Mouse (Mus musculus) megakaryocyte progenitor cell, adult 5-6 weeks (primary cell): ENCODE measurements around the gene Srrm4. TPM values are rescaled to one million over a fixed set of nuclear protein-coding genes. Genes with fewer than 3 reads are reported as not detected.
A peak's percentile ranks its signal among the peaks of the same experiment; 100 is the strongest.

Source experiments
- ATAC-seq: replicated peaks from 2 replicates; pipeline ENCODE4 v1.8.0; 2016; ENCODE audit warnings: mild to moderate bottlenecking, moderate TSS enrichment, inconsistent platforms; ENCODE audit not compliant: poor library complexity
- total RNA-seq, 2 experiments: library from RNA; stranded (forward) in 1 of 2; stranded (reverse) in 1 of 2; fragments of 157-497, 149-512 nt in 1 of 2; fragments of 200-1000 nt in 1 of 2; gene quantifications; 2 replicates each; pipeline versions ENCODE4 v1.2.3 to v1.2.4; 2015 to 2017

Gene Srrm4
- total RNA-seq, 2 experiments from 2014 or later, result not detected

GRCm38 (mm10) chr5:116553868-116554267 lies 37.7 kb downstream of the Srrm4 start:
- ATAC-seq, result no peak

DNA sequence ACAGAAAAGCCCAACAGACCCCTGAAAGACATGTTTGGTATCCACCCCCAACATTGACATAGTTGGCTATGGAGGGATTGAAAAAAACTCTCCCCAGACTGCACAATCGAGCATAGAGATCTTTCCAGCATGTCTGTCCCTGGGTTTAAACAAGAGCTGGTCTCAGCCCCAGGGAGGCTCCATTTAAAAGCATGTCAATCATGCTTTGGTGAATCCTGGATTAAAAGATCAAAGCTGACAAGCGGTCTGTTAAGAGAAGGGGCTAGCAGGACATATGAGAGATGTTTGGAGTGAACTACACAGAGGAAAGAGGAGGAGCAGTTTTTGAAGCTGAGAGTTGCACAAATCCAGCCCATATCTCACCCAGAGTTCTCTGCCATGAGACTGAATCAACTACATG lies 38.5 kb downstream of the Srrm4 start:
- no peak for ATAC-seq

GRCm38 (mm10) chr5:116552584-116552983 lies 39.0 kb downstream of the Srrm4 start:
- ATAC-seq, result no peak

DNA sequence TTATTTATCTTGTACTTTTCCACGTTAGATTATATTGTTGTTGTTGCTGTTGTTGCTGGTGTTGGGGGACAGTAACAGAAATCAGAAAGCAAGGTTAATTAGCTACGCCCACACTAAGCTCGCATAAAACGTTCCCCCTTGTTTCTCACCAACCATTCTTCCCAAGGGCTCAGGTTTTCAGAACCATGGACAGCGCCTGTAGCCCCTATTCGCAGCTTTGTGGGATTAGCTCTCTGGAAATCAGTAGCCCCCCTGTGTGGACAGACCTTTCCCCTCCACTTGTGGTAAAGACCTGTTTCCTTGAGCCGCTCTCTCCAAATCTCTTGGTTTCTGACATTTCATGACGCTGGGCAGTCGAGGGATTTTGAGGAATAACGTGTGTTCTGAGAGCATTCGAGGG lies 45.9 kb downstream of the Srrm4 start:
- no peak for ATAC-seq

- no peak for ATAC-seq
Measured at GRCm38 (mm10) chr5:116542317-116542716, 49.3 kb downstream of the Srrm4 start.

DNA sequence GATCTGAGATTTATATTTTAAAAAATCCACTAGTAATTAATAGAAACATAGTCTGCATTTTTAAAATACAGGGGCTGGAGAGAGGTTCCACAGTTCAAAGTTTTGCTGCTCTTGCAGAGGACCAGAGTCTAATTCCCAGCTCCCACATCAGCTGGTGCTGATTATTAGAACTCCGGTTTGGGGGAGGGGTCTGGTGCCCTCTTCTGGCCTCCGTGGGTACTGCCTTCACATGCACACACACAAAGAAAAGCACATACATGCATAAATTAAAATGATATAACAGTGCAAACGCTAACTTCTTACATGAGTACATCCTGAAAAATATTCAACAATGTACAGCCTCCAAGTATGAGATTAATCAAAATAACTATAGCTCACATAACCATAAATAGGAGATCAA lies 50.5 kb downstream of the Srrm4 start:
- ATAC-seq, result no peak

DNA sequence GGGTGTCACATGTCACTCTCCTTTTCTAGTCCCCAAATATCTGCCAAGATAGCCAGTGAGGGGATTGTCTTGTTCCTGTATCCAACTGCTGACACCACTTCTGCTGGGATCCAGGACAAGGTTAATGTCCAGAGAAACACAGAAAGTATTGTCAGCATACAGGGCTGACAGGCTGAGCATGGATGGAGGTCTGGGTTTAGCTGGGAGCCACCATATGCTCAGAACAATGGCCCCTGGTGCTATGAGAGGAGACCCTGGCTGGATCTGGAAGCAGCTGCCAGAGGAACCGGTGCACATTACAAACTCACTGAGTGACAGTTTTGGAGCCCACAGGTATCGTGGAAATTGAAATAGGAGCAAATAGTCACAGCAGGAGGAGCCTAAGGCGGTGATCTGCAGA lies 52.3 kb downstream of the Srrm4 start:
- ATAC-seq, result no peak

DNA sequence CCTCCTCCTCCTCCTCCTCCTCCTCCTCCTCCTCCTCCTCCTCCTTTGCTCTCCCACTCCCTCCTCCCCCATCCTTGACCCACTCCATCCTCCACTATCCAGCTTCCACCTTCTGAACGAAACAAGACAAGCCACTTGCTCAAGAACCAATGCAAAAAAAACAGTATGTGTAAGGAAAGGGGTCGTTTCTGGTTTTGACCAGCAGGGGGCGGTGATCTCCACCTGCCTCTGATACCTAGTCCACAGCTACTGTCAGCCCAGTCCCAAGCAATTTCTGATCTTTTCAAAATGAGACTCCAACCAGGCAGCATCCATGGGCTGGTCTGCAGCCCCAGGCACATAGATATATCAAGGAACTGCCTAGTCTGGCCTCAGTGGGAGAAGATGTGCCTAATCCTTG lies 53.1 kb downstream of the Srrm4 start:
- ATAC-seq, result no peak

- ATAC-seq, result no peak
Measured at GRCm38 (mm10) chr5:116526324-116526723, 65.3 kb downstream of the Srrm4 start.

DNA sequence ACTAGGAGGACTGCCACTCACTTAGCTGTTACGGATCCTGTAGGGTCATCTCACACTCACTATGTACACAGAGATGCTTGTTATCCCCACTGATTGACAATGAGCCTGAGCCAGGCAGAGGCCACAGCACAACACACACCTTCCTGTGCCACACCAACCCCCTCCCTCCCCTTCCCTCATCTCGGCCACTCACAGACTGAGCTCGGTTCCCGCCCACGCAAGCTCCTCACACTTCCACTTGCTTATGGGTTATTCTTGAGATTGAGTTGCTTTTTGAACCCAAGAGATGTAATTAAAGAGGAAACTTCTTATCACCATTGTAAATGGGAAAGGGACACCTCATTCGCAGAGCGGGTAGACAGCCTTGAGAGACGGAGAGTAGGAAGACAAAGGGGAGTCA lies 66.3 kb downstream of the Srrm4 start:
- no peak for ATAC-seq

GRCm38 (mm10) chr5:116523553-116523952 lies 68.1 kb downstream of the Srrm4 start:
- no peak for ATAC-seq

DNA sequence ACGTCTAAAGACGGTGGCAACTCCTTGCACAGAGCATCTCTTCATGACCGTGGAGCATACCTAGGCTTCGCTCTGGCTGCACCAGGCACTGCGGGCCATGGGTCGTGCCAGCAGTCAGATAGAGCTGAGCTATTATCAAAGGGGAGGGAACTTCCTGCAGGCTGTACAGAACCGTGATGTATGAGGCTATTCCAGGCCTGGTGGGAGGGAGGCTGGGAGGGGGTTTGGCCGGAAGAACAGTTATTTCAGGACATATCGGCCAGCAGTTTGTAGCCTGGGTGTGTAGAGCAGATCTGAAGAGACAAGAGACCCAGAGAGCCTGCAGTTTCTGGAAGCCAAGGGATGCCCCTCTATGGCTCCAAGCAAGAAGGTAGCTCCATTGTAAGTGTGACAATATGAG lies 68.5 kb downstream of the Srrm4 start:
- ATAC-seq, result no peak

GRCm38 (mm10) chr5:116522273-116522672 lies 69.3 kb downstream of the Srrm4 start:
- no peak for ATAC-seq

DNA sequence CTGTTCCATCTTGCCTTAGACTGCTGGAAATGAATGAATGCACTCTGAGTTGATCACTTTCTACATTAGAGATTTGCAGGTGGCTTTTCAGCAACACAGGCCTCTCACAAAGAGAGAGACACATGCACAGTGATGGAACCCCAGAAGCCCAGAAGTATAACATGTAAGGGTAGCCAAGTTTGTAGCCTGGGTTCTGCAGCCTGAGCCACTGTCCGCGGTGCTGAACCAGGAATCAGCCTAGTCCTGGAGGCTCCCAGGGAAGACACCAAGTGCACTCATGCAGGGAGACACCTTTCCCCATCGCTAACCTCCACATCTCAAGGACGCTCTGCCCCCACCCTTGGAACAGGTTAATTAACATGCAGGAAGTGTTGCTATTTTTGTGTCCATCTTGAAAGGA lies 73.6 kb downstream of the Srrm4 start:
- ATAC-seq, result no peak

GRCm38 (mm10) chr5:116512135-116512534 lies 79.5 kb downstream of the Srrm4 start:
- ATAC-seq, result no peak

- ATAC-seq, result no peak
Measured at GRCm38 (mm10) chr5:116510229-116510628, 81.4 kb downstream of the Srrm4 start.

DNA sequence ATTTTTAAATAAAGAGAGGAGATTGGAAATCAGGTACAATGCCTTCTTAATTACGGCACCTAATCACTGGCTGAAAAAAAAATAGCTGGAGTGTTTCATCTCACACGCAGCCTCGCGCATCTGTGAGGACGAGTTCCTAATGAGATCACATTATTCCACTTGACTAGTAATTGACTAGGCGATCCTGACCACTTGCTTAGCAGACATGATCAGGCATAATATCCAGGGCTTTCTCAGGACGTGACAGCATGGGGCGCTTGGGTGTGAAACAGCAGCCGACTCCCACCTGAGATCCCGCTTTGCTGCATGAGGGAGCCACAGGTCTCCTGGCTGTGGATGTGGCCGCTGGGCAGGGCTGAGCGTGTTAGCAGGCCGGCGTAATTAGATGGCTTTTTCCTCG lies 90.3 kb downstream of the Srrm4 start:
- no peak for ATAC-seq

DNA sequence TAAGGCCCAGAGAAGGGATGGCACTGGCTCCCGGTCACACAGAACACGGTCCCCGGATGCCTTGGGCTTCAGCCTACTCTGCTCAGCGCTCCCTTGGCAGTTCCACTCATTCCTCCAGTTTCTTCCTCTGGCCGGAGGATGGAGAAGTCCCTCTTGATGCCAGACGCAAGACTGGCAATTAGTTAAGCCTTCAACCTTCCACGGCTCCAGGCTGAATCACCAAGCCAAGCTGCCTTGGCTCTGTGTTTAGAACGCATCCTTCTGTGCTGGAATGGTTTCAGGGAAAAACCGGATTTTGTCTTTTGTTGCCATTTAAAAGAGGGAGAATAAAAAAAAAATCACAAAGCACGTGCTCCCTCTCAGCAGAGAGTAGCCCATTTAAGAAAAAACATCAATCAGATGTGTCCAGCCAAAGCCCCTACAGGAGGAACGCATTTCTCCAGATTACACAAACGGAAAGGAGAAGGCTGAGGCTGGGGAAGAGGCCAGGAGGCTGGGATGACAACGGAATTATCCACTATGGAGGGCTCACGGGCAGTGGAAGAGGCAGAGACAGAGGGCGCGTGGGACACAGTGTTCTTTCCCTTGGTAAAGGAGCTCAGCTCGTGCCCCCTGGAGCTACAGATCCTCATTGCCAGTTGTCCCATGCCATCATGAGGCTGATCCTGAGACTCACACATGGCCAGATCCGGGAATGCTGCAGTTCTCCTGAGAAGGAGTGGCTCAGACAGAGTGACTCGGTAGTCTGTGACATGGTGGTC lies 92.6 kb downstream of the Srrm4 start:
- no peak for ATAC-seq

DNA sequence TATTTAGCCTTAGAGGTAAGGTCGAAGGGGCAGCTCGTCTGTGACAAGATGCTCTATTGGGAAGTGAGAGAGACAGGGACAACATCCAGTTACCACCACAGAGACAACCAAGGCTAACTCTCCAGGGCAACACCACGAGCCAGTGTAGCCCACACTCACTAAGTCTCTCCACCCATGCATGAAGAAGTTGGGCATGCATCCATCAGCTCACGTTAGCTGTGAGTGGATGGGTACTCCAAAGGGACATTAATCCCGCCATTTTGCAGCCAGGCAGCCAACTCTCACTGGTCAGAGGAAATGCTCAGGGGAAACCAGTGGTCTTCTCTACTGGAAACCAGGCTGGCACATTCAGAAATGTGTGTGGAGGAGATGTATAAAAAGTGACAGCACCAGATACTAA lies 93.8 kb downstream of the Srrm4 start:
- ATAC-seq, result no peak

GRCm38 (mm10) chr5:116497205-116497604 lies 94.4 kb downstream of the Srrm4 start:
- no peak for ATAC-seq

- peak; percentile 57 for ATAC-seq
Measured at GRCm38 (mm10) chr5:116496717-116497116, 94.9 kb downstream of the Srrm4 start.

GRCm38 (mm10) chr5:116495466-116495865 lies 96.2 kb downstream of the Srrm4 start:
- ATAC-seq, result no peak

DNA sequence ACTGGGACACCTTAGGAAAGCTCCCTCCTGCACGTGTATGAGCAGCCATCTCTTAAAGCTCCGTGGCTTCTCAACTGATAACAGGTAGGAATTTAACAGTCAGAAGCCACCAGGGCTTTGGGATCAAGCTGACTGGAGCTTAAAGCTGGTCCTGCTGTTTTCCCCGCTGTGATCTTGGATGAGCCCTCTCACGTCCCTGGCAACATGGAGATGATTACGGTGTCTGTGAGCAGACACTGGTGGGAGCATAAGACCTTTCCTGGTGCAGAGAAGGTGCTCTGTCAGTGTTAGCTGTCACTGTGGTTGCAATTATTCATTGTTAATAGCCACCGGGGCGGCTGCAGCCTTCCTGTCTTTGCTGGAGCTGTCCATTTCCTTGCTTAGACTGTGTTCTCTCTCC lies 97.2 kb downstream of the Srrm4 start:
- no peak for ATAC-seq
